Mouse (Mus musculus): ENCODE measurements around the gene Iqsec3. TPM values are rescaled to one million over a fixed set of nuclear protein-coding genes. Genes with fewer than 3 reads are reported as not detected.
A peak's percentile ranks its signal among the peaks of the same experiment; 100 is the strongest.

Iqsec3 gene
- polyA plus RNA-seq, 1 experiment: not detected

GRCm38 (mm10) chr6:121343771-121344123 is 129.7 kb downstream of the Iqsec3 start:
- Histone ChIP-seq H3K9me3 (no peaks in the 10 kb centered on the region), H3K27me3 (replicated peaks) (peaks cover 42% of the 10 kb centered on the region), H3K36me3 (replicated peaks; ENCODE audit: low read length) (no peaks in the 10 kb centered on the region), H3K4me1 (peaks cover 39% of the 10 kb centered on the region), H3K4me3 (replicated peaks) (no peak overlapping the region)
- TF ChIP-seq GATA1 (IDR thresholded peaks at IDR 0.05; ENCODE audit: borderline replicate concordance, low read length) (no peak), FLI1 (IDR thresholded peaks at IDR 0.05; ENCODE audit: low read length) (no peak)

GRCm38 (mm10) chr6:121343026-121343770 is 130.3 kb downstream of the Iqsec3 start, which contains the start of gene Slc6a12:
Slc6a12 (plus strand) TSS chr6:121343076.
- H3K27me3 ChIP-seq (replicated peaks): peaks cover 42% of the 10 kb centered on the region

GRCm38 (mm10) chr6:121341650-121342049 is 131.8 kb downstream of the Iqsec3 start:
- Histone ChIP-seq H3K4me1 (peaks cover 60% of the 10 kb centered on the region), H3K36me3 (replicated peaks; ENCODE audit: low read length) (no peaks in the 10 kb centered on the region), H3K4me3 (replicated peaks) (no peak overlapping the region), H3K9me3 (no peaks in the 10 kb centered on the region), H3K27me3 (replicated peaks) (peaks cover 31% of the 10 kb centered on the region)
- no peak for TF ChIP-seq GATA1 (IDR thresholded peaks at IDR 0.05; ENCODE audit: borderline replicate concordance, low read length)
- TF ChIP-seq FLI1 (IDR thresholded peaks at IDR 0.05; ENCODE audit: low read length): no peak

More at GRCm38 (mm10) chr6:121343026-121343770, 130.3 kb downstream of the Iqsec3 start, which contains the start of gene Slc6a12:
- no peaks in the 10 kb centered on the region for H3K36me3 ChIP-seq (replicated peaks; ENCODE audit: low read length)
- no peak for TF ChIP-seq GATA1 (IDR thresholded peaks at IDR 0.05; ENCODE audit: borderline replicate concordance, low read length)
- H3K9me3 ChIP-seq: no peaks in the 10 kb centered on the region
- peaks cover 44% of the 10 kb centered on the region for H3K4me1 ChIP-seq
- peak within 1 kb of the TSS; percentile 50 for H3K4me3 ChIP-seq (replicated peaks)

- TF ChIP-seq FLI1 (IDR thresholded peaks at IDR 0.05; ENCODE audit: low read length): no peak
- no peak for TF ChIP-seq GATA1 (IDR thresholded peaks at IDR 0.05; ENCODE audit: borderline replicate concordance, low read length)
- H3K4me3 ChIP-seq (replicated peaks): no peak overlapping the region
- H3K27me3 ChIP-seq (replicated peaks): peaks cover 20% of the 10 kb centered on the region
- H3K9me3 ChIP-seq: no peaks in the 10 kb centered on the region
- no peaks in the 10 kb centered on the region for H3K36me3 ChIP-seq (replicated peaks; ENCODE audit: low read length)
- H3K4me1 ChIP-seq: peaks cover 77% of the 10 kb centered on the region
These were observed 135.0 kb downstream of the Iqsec3 start for GRCm38 (mm10) chr6:121338519-121338896.

- Histone ChIP-seq H3K4me1 (peaks cover 71% of the 10 kb centered on the region), H3K27me3 (replicated peaks) (peaks cover 14% of the 10 kb centered on the region), H3K4me3 (replicated peaks) (no peak overlapping the region), H3K9me3 (no peaks in the 10 kb centered on the region), H3K36me3 (replicated peaks; ENCODE audit: low read length) (no peaks in the 10 kb centered on the region)
- no peak for TF ChIP-seq GATA1 (IDR thresholded peaks at IDR 0.05; ENCODE audit: borderline replicate concordance, low read length)
- no peak for TF ChIP-seq FLI1 (IDR thresholded peaks at IDR 0.05; ENCODE audit: low read length)
These were observed 135.5 kb downstream of the Iqsec3 start for GRCm38 (mm10) chr6:121337770-121338518.

- Histone ChIP-seq H3K27me3 (replicated peaks) (peaks cover 10% of the 10 kb centered on the region), H3K4me1 (peaks cover 64% of the 10 kb centered on the region), H3K4me3 (replicated peaks) (peak overlapping the region; percentile 78), H3K36me3 (replicated peaks; ENCODE audit: low read length) (no peaks in the 10 kb centered on the region), H3K9me3 (no peaks in the 10 kb centered on the region)
- TF ChIP-seq FLI1 (IDR thresholded peaks at IDR 0.05; ENCODE audit: low read length) (no peak), GATA1 (IDR thresholded peaks at IDR 0.05; ENCODE audit: borderline replicate concordance, low read length) (no peak)
These were observed 136.2 kb downstream of the Iqsec3 start for GRCm38 (mm10) chr6:121337229-121337628.

GRCm38 (mm10) chr6:121336558-121336957 is 136.9 kb downstream of the Iqsec3 start:
- H3K36me3 ChIP-seq (replicated peaks; ENCODE audit: low read length): no peaks in the 10 kb centered on the region
- H3K27me3 ChIP-seq (replicated peaks): peaks cover 15% of the 10 kb centered on the region
- peak overlapping the region; percentile 78 for H3K4me3 ChIP-seq (replicated peaks)
- TF ChIP-seq GATA1 (IDR thresholded peaks at IDR 0.05; ENCODE audit: borderline replicate concordance, low read length) (no peak), FLI1 (IDR thresholded peaks at IDR 0.05; ENCODE audit: low read length) (no peak)
- H3K9me3 ChIP-seq: no peaks in the 10 kb centered on the region
- H3K4me1 ChIP-seq: peaks cover 62% of the 10 kb centered on the region

GRCm38 (mm10) chr6:121335841-121336240 is 137.6 kb downstream of the Iqsec3 start:
- H3K9me3 ChIP-seq: no peaks in the 10 kb centered on the region
- H3K4me1 ChIP-seq: peaks cover 62% of the 10 kb centered on the region
- TF ChIP-seq FLI1 (IDR thresholded peaks at IDR 0.05; ENCODE audit: low read length) (no peak), GATA1 (IDR thresholded peaks at IDR 0.05; ENCODE audit: borderline replicate concordance, low read length) (no peak)
- peaks cover 17% of the 10 kb centered on the region for H3K27me3 ChIP-seq (replicated peaks)
- no peak overlapping the region for H3K4me3 ChIP-seq (replicated peaks)
- no peaks in the 10 kb centered on the region for H3K36me3 ChIP-seq (replicated peaks; ENCODE audit: low read length)

GRCm38 (mm10) chr6:121329848-121330508 is 143.5 kb downstream of the Iqsec3 start:
- Histone ChIP-seq H3K27me3 (replicated peaks) (peaks cover 40% of the 10 kb centered on the region), H3K9me3 (no peaks in the 10 kb centered on the region), H3K36me3 (replicated peaks; ENCODE audit: low read length) (no peaks in the 10 kb centered on the region), H3K4me1 (peaks cover 37% of the 10 kb centered on the region), H3K4me3 (replicated peaks) (no peak overlapping the region)
- TF ChIP-seq GATA1 (IDR thresholded peaks at IDR 0.05; ENCODE audit: borderline replicate concordance, low read length) (no peak), FLI1 (IDR thresholded peaks at IDR 0.05; ENCODE audit: low read length) (no peak)
